Mouse (Mus musculus) heart, postnatal 0 days (tissue): ENCODE measurements around the gene Rai1. TPM values are rescaled to one million over a fixed set of nuclear protein-coding genes. Genes with fewer than 3 reads are reported as not detected.

ENCODE experiments used
- ATAC-seq: fragments of 200-750 bp; cut with Nextera tagmentation; 2 replicates; pipeline ENCODE4 v1.8.0; 2017; ENCODE audit warnings: low read depth, moderate number of reproducible peaks, moderate library complexity; ENCODE audit not compliant: insufficient read depth
- DNase-seq: peaks from one replicate; pipeline ENCODE4 v3.0.0-alpha.2; 2016; ENCODE audit warnings: low spot score
- H3K27ac ChIP-seq: fragments of 300-500 bp; sonication (generic); 2 replicates; pipeline ENCODE4 v1.5.1; 2014; ENCODE audit warnings: low read depth, mild to moderate bottlenecking
- H3K27me3 ChIP-seq: fragments of 300-500 bp; sonication (generic); 2 replicates; pipeline ENCODE4 v1.6.1; 2014; ENCODE audit warnings: low read length, mixed read lengths; ENCODE audit not compliant: control insufficient read depth, insufficient read depth
- H3K36me3 ChIP-seq: fragments of 300-500 bp; sonication (generic); replicated peaks from 2 replicates; pipeline ENCODE4 v1.6.1; 2014; ENCODE audit warnings: low read length, mixed read lengths; ENCODE audit not compliant: control insufficient read depth, insufficient read depth
- H3K4me1 ChIP-seq: fragments of 300-500 bp; sonication (generic); 2 replicates; pipeline ENCODE4 v1.6.1; 2014; ENCODE audit warnings: antibody characterized with exemption; ENCODE audit not compliant: control insufficient read depth, insufficient read depth
- H3K4me2 ChIP-seq: fragments of 300-500 bp; sonication (generic); 2 replicates; pipeline ENCODE4 v1.6.1; 2014; ENCODE audit warnings: low read depth, mild to moderate bottlenecking, low read length, moderate library complexity
- H3K4me3 ChIP-seq: fragments of 300-500 bp; sonication (generic); 2 replicates; pipeline ENCODE4 v1.5.1; 2014; ENCODE audit warnings: low read depth, low read length
- H3K9ac ChIP-seq: fragments of 300-500 bp; sonication (generic); replicated peaks from 2 replicates; pipeline ENCODE4 v1.6.1; 2014; ENCODE audit warnings: low read depth, low read length, mixed read lengths
- H3K9me3 ChIP-seq: fragments of 300-500 bp; sonication (generic); replicated peaks from 2 replicates; pipeline ENCODE4 v1.6.1; 2016; ENCODE audit warnings: low read length; ENCODE audit not compliant: control insufficient read depth
- CTCF ChIP-seq: IDR thresholded peaks from 2 replicates; pipeline ENCODE4 v1.5.1; 2016; ENCODE audit warnings: antibody characterized with exemption, control low read depth, low read depth
- EP300 ChIP-seq: IDR thresholded peaks from 2 replicates; pipeline ENCODE4 v1.6.1; 2016; ENCODE audit warnings: antibody characterized with exemption, low read depth
- WGBS: fragments of 180-500 bp; shearing (Covaris S2); extraction: QIAGEN DNeasy Blood & Tissue Kit; methylation state at CpG from one replicate; pipeline ENCODE4 v1.1.7; 2014; 5-methylcytosine and 5-hydroxymethylcytosine counted together
- polyA plus RNA-seq: library from polyadenylated mRNA; unstranded; fragments of >200 nt; fragmentation: Nextera tagmentation; extraction: Ambion mirVana; gene quantifications from 2 replicates; pipeline ENCODE4 v1.2.1, GENCODE M21; 2015
- total RNA-seq: library from RNA; depleted of rRNA; stranded (reverse); fragments of >200 nt; gene quantifications from 2 replicates; pipeline ENCODE4 v1.2.3, GENCODE M21; 2014; ENCODE audit warnings: low replicate concordance

Rai1 gene
- total and polyA plus RNA-seq, 2 experiments from 2014 or later = 10.2 to 28.1 TPM

- no peak overlapping the region for H3K4me3 ChIP-seq
- H3K36me3 ChIP-seq = no peaks in the 10 kb centered on the region
- H3K4me1 ChIP-seq = no peaks in the 10 kb centered on the region
- H3K9me3 ChIP-seq = no peaks in the 10 kb centered on the region
- TF ChIP-seq EP300 (no peak), CTCF (no peak)
- DNase-seq (no peak), ATAC-seq (no peak)
- no peak overlapping the region for H3K27ac ChIP-seq
- H3K9ac ChIP-seq = no peak overlapping the region
- H3K4me2 ChIP-seq = no peak overlapping the region
- no peaks in the 10 kb centered on the region for H3K27me3 ChIP-seq
These were observed 31.7 kb upstream of the Rai1 start for GRCm38 (mm10) chr11:60073121-60073520.

- H3K27ac ChIP-seq = no peak overlapping the region
- WGBS = 51% methylated on average over 15 of the region's 15 CpGs
- H3K4me2 ChIP-seq = no peak overlapping the region
- TF ChIP-seq CTCF = no peak
- TF ChIP-seq EP300 = no peak
- no peaks in the 10 kb centered on the region for H3K4me1 ChIP-seq
- no peaks in the 10 kb centered on the region for H3K36me3 ChIP-seq
- ATAC-seq (no peak), DNase-seq (no peak)
- no peak overlapping the region for H3K4me3 ChIP-seq
- H3K9ac ChIP-seq = no peak overlapping the region
- H3K9me3 ChIP-seq = no peaks in the 10 kb centered on the region
- H3K27me3 ChIP-seq = no peaks in the 10 kb centered on the region
These were observed 30.8 kb upstream of the Rai1 start for GRCm38 (mm10) chr11:60073936-60074502.

- no peak for DNase-seq
- Histone ChIP-seq H3K4me2 (no peak overlapping the region), H3K4me3 (no peak overlapping the region), H3K9me3 (no peaks in the 10 kb centered on the region), H3K36me3 (no peaks in the 10 kb centered on the region), H3K27me3 (no peaks in the 10 kb centered on the region), H3K9ac (no peak overlapping the region), H3K4me1 (no peaks in the 10 kb centered on the region), H3K27ac (no peak overlapping the region)
- 92% methylated on average over 3 of the region's 3 CpGs for WGBS
- no peak for TF ChIP-seq EP300
- no peak for TF ChIP-seq CTCF
- no peak for ATAC-seq
These were observed 28.6 kb upstream of the Rai1 start for GRCm38 (mm10) chr11:60076183-60076582.

GRCm38 (mm10) chr11:60076790-60077189 lies 28.0 kb upstream of the Rai1 start:
- no peak overlapping the region for H3K4me2 ChIP-seq
- H3K27me3 ChIP-seq = no peaks in the 10 kb centered on the region
- TF ChIP-seq EP300 (no peak), CTCF (peak; percentile 88)
- H3K4me3 ChIP-seq = no peak overlapping the region
- no peak overlapping the region for H3K9ac ChIP-seq
- 15% methylated on average over 4 of the region's 4 CpGs for WGBS
- H3K27ac ChIP-seq = no peak overlapping the region
- H3K36me3 ChIP-seq = no peaks in the 10 kb centered on the region
- ATAC-seq (peak; percentile 57; the same call in 1 of the 2 replicates), DNase-seq (peak; percentile 67)
- no peaks in the 10 kb centered on the region for H3K4me1 ChIP-seq
- H3K9me3 ChIP-seq = no peaks in the 10 kb centered on the region

GRCm38 (mm10) chr11:60084589-60084988 lies 20.2 kb upstream of the Rai1 start:
- Histone ChIP-seq H3K27ac (no peak overlapping the region), H3K9ac (no peak overlapping the region), H3K27me3 (no peaks in the 10 kb centered on the region), H3K4me2 (no peak overlapping the region), H3K36me3 (no peaks in the 10 kb centered on the region), H3K4me1 (no peaks in the 10 kb centered on the region), H3K9me3 (no peaks in the 10 kb centered on the region), H3K4me3 (no peak overlapping the region)
- DNase-seq (no peak), ATAC-seq (no peak)
- TF ChIP-seq EP300 (no peak), CTCF (peak; percentile 65)
- 32% methylated on average over 2 of the region's 2 CpGs for WGBS

GRCm38 (mm10) chr11:60086676-60087075 lies 18.1 kb upstream of the Rai1 start:
- Histone ChIP-seq H3K4me3 (no peak overlapping the region), H3K4me1 (peaks cover 8% of the 10 kb centered on the region), H3K27me3 (no peaks in the 10 kb centered on the region), H3K36me3 (no peaks in the 10 kb centered on the region), H3K9ac (no peak overlapping the region), H3K27ac (no peak overlapping the region), H3K9me3 (no peaks in the 10 kb centered on the region), H3K4me2 (no peak overlapping the region)
- DNase-seq (no peak), ATAC-seq (no peak)
- 65% methylated on average over 1 of the region's 1 CpGs for WGBS
- TF ChIP-seq CTCF (no peak), EP300 (no peak)
